Mouse (Mus musculus) midbrain, embryonic 13.5 days (tissue): ENCODE measurements around the gene Atf1. TPM values are rescaled to one million over a fixed set of nuclear protein-coding genes. Genes with fewer than 3 reads are reported as not detected.
A peak's percentile ranks its signal among the peaks of the same experiment; 100 is the strongest.

Source experiments
- ATAC-seq: fragments of 200-750 bp; cut with Nextera tagmentation; 2 replicates; pipeline ENCODE4 v1.8.0; 2017; ENCODE audit warnings: mild to moderate bottlenecking, moderate TSS enrichment, moderate library complexity
- H3K27ac ChIP-seq: fragments of 300-500 bp; sonication (generic); 2 replicates; pipeline ENCODE4 v1.5.1; 2015; ENCODE audit warnings: inconsistent platforms, mild to moderate bottlenecking, moderate library complexity
- H3K27me3 ChIP-seq: fragments of 300-500 bp; sonication (generic); 2 replicates; pipeline ENCODE4 v1.6.1; 2015; ENCODE audit warnings: mild to moderate bottlenecking, inconsistent platforms
- H3K36me3 ChIP-seq: fragments of 300-500 bp; sonication (generic); 2 replicates; pipeline ENCODE4 v1.6.1; 2015; ENCODE audit warnings: mild to moderate bottlenecking, inconsistent platforms
- H3K4me1 ChIP-seq: fragments of 300-500 bp; sonication (generic); replicated peaks from 2 replicates; pipeline ENCODE4 v1.6.1; 2015; ENCODE audit warnings: inconsistent platforms
- H3K4me2 ChIP-seq: fragments of 300-500 bp; sonication (generic); replicated peaks from 2 replicates; pipeline ENCODE4 v1.6.1; 2015; ENCODE audit warnings: moderate library complexity, mild to moderate bottlenecking, inconsistent platforms
- H3K4me3 ChIP-seq: fragments of 300-500 bp; sonication (generic); replicated peaks from 2 replicates; pipeline ENCODE4 v1.5.1; 2015; ENCODE audit warnings: mild to moderate bottlenecking, inconsistent platforms
- H3K9ac ChIP-seq: fragments of 300-500 bp; sonication (generic); replicated peaks from 2 replicates; pipeline ENCODE4 v1.6.1; 2015; ENCODE audit warnings: mild to moderate bottlenecking, inconsistent platforms
- H3K9me3 ChIP-seq: fragments of 300-500 bp; sonication (generic); 2 replicates; pipeline ENCODE4 v1.6.1; 2016; ENCODE audit warnings: mild to moderate bottlenecking, inconsistent platforms
- WGBS: fragments of 180-500 bp; shearing (Covaris S2); methylation state at CpG from one replicate; pipeline ENCODE4 v1.1.7; 2015; 5-methylcytosine and 5-hydroxymethylcytosine counted together
- polyA plus RNA-seq: library from polyadenylated mRNA; unstranded; fragments of >200 nt; fragmentation: Nextera tagmentation; extraction: Ambion mirVana; gene quantifications from 2 replicates; pipeline ENCODE4 v1.2.1, GENCODE M21; 2015

Atf1 gene
- polyA plus RNA-seq, 1 experiment from 2014 or later, result 19.9 TPM

DNA sequence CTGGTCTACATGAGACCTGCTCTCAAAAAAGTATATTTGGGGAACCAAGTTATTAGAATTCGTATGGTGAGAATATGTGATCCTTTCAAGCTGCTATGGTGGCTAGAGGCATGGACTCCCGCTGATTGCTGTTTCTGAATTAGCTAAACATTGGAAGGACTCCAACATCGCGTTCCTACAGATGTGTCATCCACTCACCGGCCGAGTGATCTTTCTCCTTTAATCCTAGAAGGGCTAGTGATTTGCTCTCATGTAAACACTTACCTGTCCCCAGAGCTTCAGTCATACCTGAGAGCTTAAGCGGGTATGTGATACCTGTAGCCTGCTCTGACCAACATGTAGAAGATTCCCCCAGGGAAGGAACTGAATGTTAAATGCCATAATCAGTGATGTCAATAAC, 6.7 kb upstream of the Atf1 start:
- Histone ChIP-seq H3K36me3 (peaks cover 18% of the 10 kb centered on the region), H3K9me3 (peaks cover 9% of the 10 kb centered on the region; the same call in 1 of the 2 replicates), H3K27me3 (no peaks in the 10 kb centered on the region), H3K9ac (no peak overlapping the region), H3K4me1 (no peaks in the 10 kb centered on the region), H3K27ac (no peak overlapping the region), H3K4me3 (no peak overlapping the region), H3K4me2 (no peak overlapping the region)
- no peak for ATAC-seq
- 93% methylated on average over 7 of the region's 7 CpGs for WGBS

DNA sequence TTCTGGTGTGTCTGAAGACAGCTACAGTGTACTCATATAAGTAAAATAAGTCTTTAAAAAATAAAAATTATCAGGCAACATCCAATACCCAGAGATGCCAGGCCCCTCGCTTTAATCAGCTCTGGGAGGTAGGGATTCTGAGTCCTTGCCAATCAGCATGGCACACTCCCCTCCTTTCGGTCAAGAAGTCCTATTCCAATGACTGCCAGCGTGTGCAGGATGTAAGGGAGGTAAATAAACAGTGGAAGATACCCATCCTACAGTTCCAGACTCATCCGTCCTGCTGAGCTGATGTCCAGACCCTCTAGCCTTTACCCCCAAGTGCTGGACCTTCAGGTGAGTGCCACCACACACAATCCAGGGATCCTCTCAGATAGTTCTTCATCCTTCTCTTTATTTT, 2.2 kb upstream of the Atf1 start:
- ATAC-seq, result no peak
- peaks cover 9% of the 10 kb centered on the region; the same call in 1 of the 2 replicates for H3K9me3 ChIP-seq
- no peaks in the 10 kb centered on the region for H3K27me3 ChIP-seq
- no peak overlapping the region for H3K4me2 ChIP-seq
- H3K4me3 ChIP-seq, result no peak overlapping the region
- H3K27ac ChIP-seq, result no peak overlapping the region
- WGBS, result 95% methylated on average over 4 of the region's 4 CpGs
- H3K4me1 ChIP-seq, result peaks cover 20% of the 10 kb centered on the region
- 0 out of 2 replicates have a peak, but pooled peaks cover 3% of the 10 kb centered on the region for H3K36me3 ChIP-seq
- no peak overlapping the region for H3K9ac ChIP-seq

DNA sequence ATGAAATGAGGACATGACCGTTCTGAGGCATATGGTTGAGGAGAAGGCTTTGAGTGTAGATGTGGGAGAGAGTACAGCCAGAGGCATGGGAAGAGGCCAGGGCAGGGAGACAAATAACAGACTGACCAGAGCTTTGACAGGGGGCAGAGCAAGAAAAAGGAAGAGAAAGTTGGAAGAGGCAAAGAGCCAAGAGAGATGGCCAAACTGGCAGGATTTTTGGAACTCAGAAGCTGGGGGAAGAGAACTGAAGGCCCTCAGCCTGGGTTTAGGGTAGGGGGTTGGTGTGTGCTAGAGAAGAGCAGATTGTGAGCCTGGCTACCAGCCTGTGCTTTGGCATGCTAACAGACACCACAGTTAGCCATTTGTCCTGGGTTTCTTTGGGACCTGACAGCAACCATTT, 1.7 kb upstream of the Atf1 start:
- Histone ChIP-seq H3K9me3 (peaks cover 9% of the 10 kb centered on the region; the same call in 1 of the 2 replicates), H3K4me1 (peaks cover 20% of the 10 kb centered on the region), H3K4me3 (no peak overlapping the region), H3K9ac (no peak overlapping the region), H3K27me3 (no peaks in the 10 kb centered on the region), H3K27ac (no peak overlapping the region), H3K4me2 (no peak overlapping the region), H3K36me3 (0 out of 2 replicates have a peak, but pooled peaks cover 3% of the 10 kb centered on the region)
- 97% methylated on average over 1 of the region's 1 CpGs for WGBS
- no peak for ATAC-seq

GRCm38 (mm10) chr15:100227031-100227662, 472 bp upstream of the Atf1 start:
- H3K9ac ChIP-seq, result peak overlapping the region; percentile 93
- peak overlapping the region; percentile 100 for H3K27ac ChIP-seq
- H3K9me3 ChIP-seq, result peaks cover 9% of the 10 kb centered on the region; the same call in 1 of the 2 replicates
- 4% methylated on average over 17 of the region's 17 CpGs for WGBS
- H3K4me1 ChIP-seq, result peaks cover 20% of the 10 kb centered on the region
- peak overlapping the region; percentile 66 for H3K4me2 ChIP-seq
- peak overlapping the region; percentile 82 for H3K4me3 ChIP-seq
- ATAC-seq, result peak; percentile 64
- no peaks in the 10 kb centered on the region for H3K27me3 ChIP-seq
- 0 out of 2 replicates have a peak, but pooled peaks cover 3% of the 10 kb centered on the region for H3K36me3 ChIP-seq

DNA sequence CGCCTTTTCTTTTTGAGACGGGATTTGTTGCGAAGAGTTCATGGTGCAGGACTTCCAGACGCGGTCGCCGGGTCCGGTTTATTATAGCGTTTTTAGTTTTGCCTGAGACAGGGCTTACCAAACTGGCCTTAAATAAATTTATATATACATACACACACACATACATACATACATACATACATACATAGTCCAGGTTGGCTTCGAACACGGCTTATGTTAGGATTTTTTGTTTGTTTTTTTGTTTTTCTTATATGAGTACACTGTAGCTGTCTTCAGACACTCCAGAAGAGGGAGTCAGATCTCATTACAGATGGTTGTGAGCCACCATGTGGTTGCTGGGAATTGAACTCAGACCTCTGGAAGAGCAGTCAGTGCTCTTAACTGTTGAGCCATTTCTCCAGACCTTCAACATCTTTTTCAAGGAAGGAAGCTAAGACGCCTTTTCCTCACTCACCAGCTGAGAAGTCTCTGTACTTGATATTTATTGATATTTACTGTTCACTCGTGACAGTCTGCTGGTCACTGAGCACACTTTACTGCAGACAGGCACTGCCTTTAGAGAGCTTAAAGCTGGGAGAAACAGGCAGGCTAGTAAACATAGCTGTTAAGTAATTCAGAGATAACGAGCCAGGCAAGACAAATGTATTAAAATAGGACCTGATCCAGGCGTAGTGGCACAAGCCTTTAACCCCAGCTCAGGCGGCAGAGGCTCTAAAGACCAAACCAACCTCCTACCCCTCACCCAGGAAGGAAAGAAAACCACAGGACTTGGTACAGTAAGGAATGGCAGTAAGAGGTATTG, 1.1 kb downstream of the Atf1 start:
- Histone ChIP-seq H3K27me3 (no peaks in the 10 kb centered on the region), H3K27ac (peak overlapping the region; percentile 100), H3K4me1 (peaks cover 20% of the 10 kb centered on the region), H3K9me3 (no peaks in the 10 kb centered on the region), H3K9ac (peak overlapping the region; percentile 93), H3K4me2 (peak overlapping the region; percentile 66), H3K36me3 (peaks cover 6% of the 10 kb centered on the region), H3K4me3 (peak overlapping the region; percentile 82)
- ATAC-seq, result peak; percentile 17; the same call in 1 of the 2 replicates
- 20% methylated on average over 16 of the region's 16 CpGs for WGBS

- H3K9me3 ChIP-seq, result no peaks in the 10 kb centered on the region
- no peak overlapping the region for H3K27ac ChIP-seq
- no peaks in the 10 kb centered on the region for H3K27me3 ChIP-seq
- no peak overlapping the region for H3K4me3 ChIP-seq
- H3K36me3 ChIP-seq, result peaks cover 21% of the 10 kb centered on the region
- ATAC-seq, result no peak
- WGBS, result 63% methylated on average over 1 of the region's 1 CpGs
- H3K4me2 ChIP-seq, result no peak overlapping the region
- peaks cover 20% of the 10 kb centered on the region for H3K4me1 ChIP-seq
- no peak overlapping the region for H3K9ac ChIP-seq
Observed at GRCm38 (mm10) chr15:100230655-100231054, 3.0 kb downstream of the Atf1 start.

- no peak for ATAC-seq
- Histone ChIP-seq H3K27ac (no peak overlapping the region), H3K27me3 (no peaks in the 10 kb centered on the region), H3K9ac (no peak overlapping the region), H3K4me2 (no peak overlapping the region), H3K4me1 (peaks cover 17% of the 10 kb centered on the region), H3K4me3 (no peak overlapping the region), H3K36me3 (peaks cover 29% of the 10 kb centered on the region), H3K9me3 (no peaks in the 10 kb centered on the region)
- 95% methylated on average over 14 of the region's 14 CpGs for WGBS
Observed at GRCm38 (mm10) chr15:100231616-100232525, 4.3 kb downstream of the Atf1 start.

DNA sequence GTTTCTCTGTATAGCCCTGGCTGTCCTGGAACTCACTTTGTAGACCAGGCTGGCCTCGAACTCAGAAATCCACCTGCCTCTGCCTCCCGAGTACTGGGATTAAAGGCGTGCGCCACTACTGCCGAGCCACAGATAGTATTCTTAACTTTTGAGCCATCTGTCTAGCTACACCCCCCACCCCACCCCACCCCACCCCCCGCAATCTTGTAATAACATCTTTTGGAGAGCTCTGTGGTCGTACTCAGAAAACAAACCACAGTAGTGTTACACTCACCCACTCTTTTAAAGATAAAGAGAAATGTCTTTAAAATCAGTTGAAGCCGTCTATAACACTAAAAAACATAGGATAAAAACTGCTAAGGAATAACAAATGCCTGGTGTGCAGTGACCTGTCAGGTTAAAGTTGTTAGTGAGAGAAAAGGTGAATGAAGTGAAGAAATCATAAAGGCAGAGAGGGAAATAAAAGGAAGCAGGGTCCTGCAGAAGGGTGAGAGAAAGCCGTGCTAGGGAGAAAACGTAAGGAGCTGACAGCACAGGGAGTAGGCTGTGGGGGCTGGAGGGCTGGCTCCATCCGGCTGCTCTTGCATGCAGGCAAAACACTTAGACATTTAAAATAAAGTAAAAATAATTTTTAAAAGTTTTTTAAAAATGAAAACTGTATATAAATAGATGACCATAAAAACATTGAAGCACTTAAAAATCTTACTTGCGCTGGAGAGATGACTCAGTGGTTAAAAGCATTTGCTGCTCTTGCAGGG, 7.8 kb downstream of the Atf1 start:
- peaks cover 55% of the 10 kb centered on the region for H3K36me3 ChIP-seq
- no peaks in the 10 kb centered on the region for H3K9me3 ChIP-seq
- no peak overlapping the region for H3K27ac ChIP-seq
- H3K4me3 ChIP-seq, result no peak overlapping the region
- H3K27me3 ChIP-seq, result no peaks in the 10 kb centered on the region
- no peaks in the 10 kb centered on the region for H3K4me1 ChIP-seq
- ATAC-seq, result no peak
- H3K9ac ChIP-seq, result no peak overlapping the region
- WGBS, result 91% methylated on average over 12 of the region's 12 CpGs
- no peak overlapping the region for H3K4me2 ChIP-seq

DNA sequence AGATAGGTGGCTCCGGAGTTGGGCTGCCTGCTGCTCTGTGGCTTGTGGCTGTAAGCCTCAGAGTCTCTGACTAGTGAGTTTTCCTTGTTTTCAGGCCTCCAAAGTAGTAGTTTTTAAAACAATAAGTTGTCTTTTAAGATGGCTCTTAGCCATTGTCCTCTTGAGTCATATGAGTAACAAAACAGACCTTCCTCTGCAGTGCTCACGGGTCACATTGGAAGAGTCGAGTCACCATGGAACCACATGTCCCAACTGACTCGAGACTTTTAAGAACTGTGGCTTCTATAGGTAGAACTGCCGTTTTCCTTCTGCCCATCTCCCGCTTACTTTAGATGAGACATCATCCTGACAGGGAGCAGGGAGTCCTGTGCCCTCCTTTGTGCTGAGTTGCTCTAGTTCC, 9.3 kb downstream of the Atf1 start:
- H3K9ac ChIP-seq, result no peak overlapping the region
- H3K4me2 ChIP-seq, result no peak overlapping the region
- ATAC-seq, result no peak
- 92% methylated on average over 6 of the region's 6 CpGs for WGBS
- no peak overlapping the region for H3K4me3 ChIP-seq
- H3K4me1 ChIP-seq, result no peaks in the 10 kb centered on the region
- no peaks in the 10 kb centered on the region for H3K27me3 ChIP-seq
- peaks cover 69% of the 10 kb centered on the region for H3K36me3 ChIP-seq
- H3K9me3 ChIP-seq, result no peaks in the 10 kb centered on the region
- H3K27ac ChIP-seq, result no peak overlapping the region

- Histone ChIP-seq H3K27me3 (no peaks in the 10 kb centered on the region), H3K4me2 (no peak overlapping the region), H3K4me1 (no peaks in the 10 kb centered on the region), H3K36me3 (peaks cover 80% of the 10 kb centered on the region), H3K9me3 (no peaks in the 10 kb centered on the region), H3K9ac (no peak overlapping the region), H3K4me3 (no peak overlapping the region), H3K27ac (no peak overlapping the region)
- no peak for ATAC-seq
- 94% methylated on average over 6 of the region's 6 CpGs for WGBS
Observed at GRCm38 (mm10) chr15:100241780-100242179, 14.2 kb downstream of the Atf1 start.

DNA sequence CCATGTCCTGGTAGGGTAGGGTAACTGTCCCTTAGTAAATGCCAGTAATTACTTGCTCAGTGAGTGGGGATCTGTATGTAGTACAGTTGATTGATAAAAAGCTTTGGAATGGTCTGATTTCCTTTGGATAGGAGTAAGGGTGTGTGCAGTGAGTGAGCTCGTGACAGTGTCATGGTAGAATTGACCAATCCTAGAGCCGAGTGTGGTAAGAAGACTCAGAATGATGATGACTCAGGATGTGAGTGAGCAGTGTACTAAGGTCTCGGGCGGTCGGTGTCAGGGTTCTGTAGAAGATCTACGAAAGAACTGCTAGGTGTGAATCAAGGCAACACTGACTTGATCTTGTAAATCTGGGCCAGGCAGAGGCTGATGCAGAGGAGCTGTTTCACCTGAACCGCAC, 18.3 kb downstream of the Atf1 start:
- H3K4me3 ChIP-seq, result no peak overlapping the region
- H3K9me3 ChIP-seq, result no peaks in the 10 kb centered on the region
- H3K27me3 ChIP-seq, result no peaks in the 10 kb centered on the region
- H3K4me2 ChIP-seq, result no peak overlapping the region
- H3K4me1 ChIP-seq, result no peaks in the 10 kb centered on the region
- WGBS, result 96% methylated on average over 7 of the region's 7 CpGs
- no peak overlapping the region for H3K27ac ChIP-seq
- no peak for ATAC-seq
- peaks cover 91% of the 10 kb centered on the region for H3K36me3 ChIP-seq
- H3K9ac ChIP-seq, result no peak overlapping the region
